Mouse (Mus musculus): ENCODE measurements around the gene Enkd1. TPM values are rescaled to one million over a fixed set of nuclear protein-coding genes. Genes with fewer than 3 reads are reported as not detected.

Gene Enkd1
- polyA plus RNA-seq, 1 experiment from 2014 or later = 14.9 TPM

- H3K27me3 ChIP-seq (ENCODE audit: control insufficient read depth, insufficient read depth, low read length) = no peaks in the 10 kb centered on the region
- no peak overlapping the region for H3K9ac ChIP-seq (ENCODE audit: low read length)
- no peak overlapping the region for H3K4me3 ChIP-seq (replicated peaks; ENCODE audit: low read length)
- ATAC-seq (ENCODE audit: insufficient read depth, low FRiP score) = no peak
- H3K27ac ChIP-seq (ENCODE audit: low read length) = no peak overlapping the region
- H3K4me2 ChIP-seq (ENCODE audit: low read depth, low read length) = no peak overlapping the region
- 50% methylated on average over 14 of the region's 14 CpGs for WGBS
- H3K36me3 ChIP-seq (ENCODE audit: control insufficient read depth, insufficient read depth, low read length) = no peaks in the 10 kb centered on the region
- H3K4me1 ChIP-seq (ENCODE audit: control insufficient read depth, insufficient read depth, low read length) = no peaks in the 10 kb centered on the region
- no peaks in the 10 kb centered on the region for H3K9me3 ChIP-seq (replicated peaks; ENCODE audit: control insufficient read depth, low read length)
Observed at GRCm38 (mm10) chr8:105688242-105688752, 19.7 kb downstream of the Enkd1 start.

- WGBS = 67% methylated on average over 8 of the region's 8 CpGs
- Histone ChIP-seq H3K27me3 (ENCODE audit: control insufficient read depth, insufficient read depth, low read length) (no peaks in the 10 kb centered on the region), H3K9me3 (replicated peaks; ENCODE audit: control insufficient read depth, low read length) (no peaks in the 10 kb centered on the region), H3K36me3 (ENCODE audit: control insufficient read depth, insufficient read depth, low read length) (peaks cover 3% of the 10 kb centered on the region; the same call in 1 of the 2 replicates), H3K4me1 (ENCODE audit: control insufficient read depth, insufficient read depth, low read length) (no peaks in the 10 kb centered on the region), H3K9ac (ENCODE audit: low read length) (no peak overlapping the region), H3K4me3 (replicated peaks; ENCODE audit: low read length) (no peak overlapping the region), H3K27ac (ENCODE audit: low read length) (no peak overlapping the region), H3K4me2 (ENCODE audit: low read depth, low read length) (no peak overlapping the region)
- ATAC-seq (ENCODE audit: insufficient read depth, low FRiP score) = no peak
Observed at GRCm38 (mm10) chr8:105687512-105687911, 20.5 kb downstream of the Enkd1 start.

GRCm38 (mm10) chr8:105686551-105686950 lies 21.5 kb downstream of the Enkd1 start:
- Histone ChIP-seq H3K4me3 (replicated peaks; ENCODE audit: low read length) (no peak overlapping the region), H3K9me3 (replicated peaks; ENCODE audit: control insufficient read depth, low read length) (no peaks in the 10 kb centered on the region), H3K4me1 (ENCODE audit: control insufficient read depth, insufficient read depth, low read length) (no peaks in the 10 kb centered on the region), H3K27me3 (ENCODE audit: control insufficient read depth, insufficient read depth, low read length) (no peaks in the 10 kb centered on the region), H3K4me2 (ENCODE audit: low read depth, low read length) (no peak overlapping the region), H3K9ac (ENCODE audit: low read length) (no peak overlapping the region), H3K27ac (ENCODE audit: low read length) (no peak overlapping the region), H3K36me3 (ENCODE audit: control insufficient read depth, insufficient read depth, low read length) (peaks cover 8% of the 10 kb centered on the region; the same call in 1 of the 2 replicates)
- WGBS = 61% methylated on average over 6 of the region's 6 CpGs
- ATAC-seq (ENCODE audit: insufficient read depth, low FRiP score) = no peak

- WGBS = 5% methylated on average over 26 of the region's 26 CpGs
- Histone ChIP-seq H3K4me2 (ENCODE audit: low read depth, low read length) (peak within 1 kb of the TSS; percentile 45), H3K4me3 (replicated peaks; ENCODE audit: low read length) (0 out of 2 replicates have a peak within 1 kb of the TSS, but pooled peaks have one; percentile 10), H3K36me3 (ENCODE audit: control insufficient read depth, insufficient read depth, low read length) (peaks cover 8% of the 10 kb centered on the region; the same call in 1 of the 2 replicates), H3K27ac (ENCODE audit: low read length) (no peak within 1 kb of the TSS), H3K27me3 (ENCODE audit: control insufficient read depth, insufficient read depth, low read length) (no peaks in the 10 kb centered on the region), H3K9ac (ENCODE audit: low read length) (peak within 1 kb of the TSS; percentile 49; the same call in 1 of the 2 replicates), H3K4me1 (ENCODE audit: control insufficient read depth, insufficient read depth, low read length) (no peaks in the 10 kb centered on the region), H3K9me3 (replicated peaks; ENCODE audit: control insufficient read depth, low read length) (no peaks in the 10 kb centered on the region)
- peak; percentile 63; the same call in 1 of the 2 replicates for ATAC-seq (ENCODE audit: insufficient read depth, low FRiP score)
Observed at GRCm38 (mm10) chr8:105685796-105686308, 22.2 kb downstream of the Enkd1 start, which contains the start of gene Carmil2. Gene Carmil2, plus strand, starts transcription at chr8:105686274.

- no peak overlapping the region for H3K4me3 ChIP-seq (replicated peaks; ENCODE audit: low read length)
- H3K27me3 ChIP-seq (ENCODE audit: control insufficient read depth, insufficient read depth, low read length) = no peaks in the 10 kb centered on the region
- WGBS = 72% methylated on average over 7 of the region's 7 CpGs
- no peak for ATAC-seq (ENCODE audit: insufficient read depth, low FRiP score)
- H3K9ac ChIP-seq (ENCODE audit: low read length) = no peak overlapping the region
- H3K36me3 ChIP-seq (ENCODE audit: control insufficient read depth, insufficient read depth, low read length) = peaks cover 12% of the 10 kb centered on the region
- no peaks in the 10 kb centered on the region for H3K4me1 ChIP-seq (ENCODE audit: control insufficient read depth, insufficient read depth, low read length)
- no peaks in the 10 kb centered on the region for H3K9me3 ChIP-seq (replicated peaks; ENCODE audit: control insufficient read depth, low read length)
- no peak overlapping the region; the same call in 1 of the 2 replicates for H3K4me2 ChIP-seq (ENCODE audit: low read depth, low read length)
- no peak overlapping the region for H3K27ac ChIP-seq (ENCODE audit: low read length)
Observed at GRCm38 (mm10) chr8:105685325-105685724, 22.7 kb downstream of the Enkd1 start.

GRCm38 (mm10) chr8:105677891-105678290 lies 30.1 kb downstream of the Enkd1 start:
- Histone ChIP-seq H3K9ac (ENCODE audit: low read length) (no peak overlapping the region), H3K36me3 (ENCODE audit: control insufficient read depth, insufficient read depth, low read length) (peaks cover 40% of the 10 kb centered on the region), H3K4me1 (ENCODE audit: control insufficient read depth, insufficient read depth, low read length) (no peaks in the 10 kb centered on the region), H3K27me3 (ENCODE audit: control insufficient read depth, insufficient read depth, low read length) (no peaks in the 10 kb centered on the region), H3K4me3 (replicated peaks; ENCODE audit: low read length) (no peak overlapping the region), H3K4me2 (ENCODE audit: low read depth, low read length) (no peak overlapping the region), H3K9me3 (replicated peaks; ENCODE audit: control insufficient read depth, low read length) (no peaks in the 10 kb centered on the region), H3K27ac (ENCODE audit: low read length) (no peak overlapping the region)
- WGBS = 85% methylated on average over 1 of the region's 1 CpGs
- ATAC-seq (ENCODE audit: insufficient read depth, low FRiP score) = no peak

GRCm38 (mm10) chr8:105661167-105661566 lies 46.8 kb downstream of the Enkd1 start:
- H3K27me3 ChIP-seq (ENCODE audit: control insufficient read depth, insufficient read depth, low read length) = no peaks in the 10 kb centered on the region
- peaks cover 13% of the 10 kb centered on the region; the same call in 1 of the 2 replicates for H3K36me3 ChIP-seq (ENCODE audit: control insufficient read depth, insufficient read depth, low read length)
- no peak overlapping the region for H3K4me2 ChIP-seq (ENCODE audit: low read depth, low read length)
- H3K9me3 ChIP-seq (replicated peaks; ENCODE audit: control insufficient read depth, low read length) = no peaks in the 10 kb centered on the region
- no peak overlapping the region for H3K9ac ChIP-seq (ENCODE audit: low read length)
- H3K27ac ChIP-seq (ENCODE audit: low read length) = no peak overlapping the region
- WGBS = 74% methylated on average over 3 of the region's 3 CpGs
- ATAC-seq (ENCODE audit: insufficient read depth, low FRiP score) = no peak
- H3K4me1 ChIP-seq (ENCODE audit: control insufficient read depth, insufficient read depth, low read length) = no peaks in the 10 kb centered on the region
- H3K4me3 ChIP-seq (replicated peaks; ENCODE audit: low read length) = no peak overlapping the region

- Histone ChIP-seq H3K27ac (ENCODE audit: low read length) (no peak overlapping the region), H3K4me1 (ENCODE audit: control insufficient read depth, insufficient read depth, low read length) (no peaks in the 10 kb centered on the region), H3K4me3 (replicated peaks; ENCODE audit: low read length) (no peak overlapping the region), H3K9ac (ENCODE audit: low read length) (no peak overlapping the region), H3K36me3 (ENCODE audit: control insufficient read depth, insufficient read depth, low read length) (no peaks in the 10 kb centered on the region), H3K9me3 (replicated peaks; ENCODE audit: control insufficient read depth, low read length) (no peaks in the 10 kb centered on the region), H3K4me2 (ENCODE audit: low read depth, low read length) (no peak overlapping the region), H3K27me3 (ENCODE audit: control insufficient read depth, insufficient read depth, low read length) (no peaks in the 10 kb centered on the region)
- no peak for ATAC-seq (ENCODE audit: insufficient read depth, low FRiP score)
Observed at GRCm38 (mm10) chr8:105657641-105658040, 50.4 kb downstream of the Enkd1 start.
